Mouse (Mus musculus) forebrain, embryonic 12.5 days (tissue): ENCODE measurements around the gene Hyal5. TPM values are rescaled to one million over a fixed set of nuclear protein-coding genes. Genes with fewer than 3 reads are reported as not detected.

ENCODE experiments used
- polyA plus RNA-seq: library from polyadenylated mRNA; unstranded; fragments of >200 nt; fragmentation: Nextera tagmentation; extraction: Ambion mirVana; gene quantifications from 2 replicates; pipeline ENCODE4 v1.2.1, GENCODE M21; 2016

Hyal5 gene
- polyA plus RNA-seq, 1 experiment from 2014 or later, result not detected

Other genes with a start within 250 kb of the Hyal5 start
- 81.9 and 82.5 TPM in 2 replicates for gene Wasl, start 193.0 kb upstream of the Hyal5 start, polyA plus RNA-seq
- gene Hyal6, start 124.8 kb upstream of the Hyal5 start, polyA plus RNA-seq, result not detected in 2 replicates
- not detected in 2 replicates for gene Hyal4, start 109.7 kb upstream of the Hyal5 start, polyA plus RNA-seq
- gene Spam1, start 66.8 kb upstream of the Hyal5 start, polyA plus RNA-seq, result not detected in 2 replicates
- gene Tmem229a, start 98.3 kb downstream of the Hyal5 start, polyA plus RNA-seq, result 1.7 and 2.4 TPM in 2 replicates